Mouse (Mus musculus): ENCODE measurements at regions not wholly inside any gene's neighbourhood (a gene's known extent, or its start where the extent isn't known, plus 50 kb on each side); places are given as distances from the start of the nearest gene placed in this dataset.

GRCm38 (mm10) chr13:101100621-101101020 is 267.4 kb upstream of the Slc30a5 start:
- ATAC-seq (no peak), DNase-seq (ENCODE audit: low spot score) (no peak)
- Histone ChIP-seq H3K9me3 (ENCODE audit: low read length) (no peaks in the 10 kb centered on the region), H3K4me2 (replicated peaks; ENCODE audit: low read depth, low read length) (no peak overlapping the region), H3K4me1 (ENCODE audit: insufficient read depth, low read depth, low read length) (no peaks in the 10 kb centered on the region), H3K9ac (replicated peaks; ENCODE audit: low read depth) (no peak overlapping the region), H3K36me3 (ENCODE audit: insufficient read depth, low read length) (no peaks in the 10 kb centered on the region), H3K27me3 (replicated peaks; ENCODE audit: insufficient read depth, low read length) (no peaks in the 10 kb centered on the region), H3K4me3 (ENCODE audit: low read depth, low read length) (no peak overlapping the region), H3K27ac (ENCODE audit: low read length) (no peak overlapping the region)
- TF ChIP-seq CTCF (IDR thresholded peaks at IDR 0.05): no peak
- no peak for TF ChIP-seq EP300 (IDR thresholded peaks at IDR 0.05)
- WGBS: 67% methylated on average over 3 of the region's 3 CpGs

DNA sequence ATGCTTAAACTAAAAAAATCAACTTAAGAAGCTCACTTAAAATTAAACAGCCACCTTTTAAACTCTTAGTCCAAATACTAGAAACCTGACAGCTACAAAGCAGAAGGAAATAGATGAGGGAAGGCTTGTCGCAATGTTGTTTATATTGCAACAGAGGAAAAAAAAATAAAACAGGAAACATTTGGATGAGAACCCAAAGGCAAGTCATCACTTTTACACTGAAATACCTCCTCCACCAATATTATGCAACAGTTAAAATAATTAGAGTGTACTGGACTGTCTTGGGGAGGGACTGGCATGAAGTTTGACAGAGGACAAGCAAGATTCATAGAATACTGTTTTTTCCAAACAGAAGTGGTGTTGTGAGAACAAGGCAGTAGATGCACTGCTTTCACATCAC is 263.6 kb upstream of the Slc30a5 start:
- H3K4me3 ChIP-seq (ENCODE audit: low read depth, low read length): no peak overlapping the region
- peak; percentile 61 for TF ChIP-seq EP300 (IDR thresholded peaks at IDR 0.05)
- no peak for TF ChIP-seq CTCF (IDR thresholded peaks at IDR 0.05)
- H3K4me1 ChIP-seq (ENCODE audit: insufficient read depth, low read depth, low read length): no peaks in the 10 kb centered on the region
- no peak overlapping the region for H3K27ac ChIP-seq (ENCODE audit: low read length)
- H3K27me3 ChIP-seq (replicated peaks; ENCODE audit: insufficient read depth, low read length): no peaks in the 10 kb centered on the region
- H3K4me2 ChIP-seq (replicated peaks; ENCODE audit: low read depth, low read length): no peak overlapping the region
- ATAC-seq (peak; percentile 56), DNase-seq (ENCODE audit: low spot score) (peak; percentile 75)
- no peak overlapping the region for H3K9ac ChIP-seq (replicated peaks; ENCODE audit: low read depth)
- WGBS: 47% methylated on average over 1 of the region's 1 CpGs
- H3K9me3 ChIP-seq (ENCODE audit: low read length): no peaks in the 10 kb centered on the region
- H3K36me3 ChIP-seq (ENCODE audit: insufficient read depth, low read length): no peaks in the 10 kb centered on the region

- ATAC-seq (no peak), DNase-seq (ENCODE audit: low spot score) (no peak)
- Histone ChIP-seq H3K36me3 (ENCODE audit: insufficient read depth, low read length) (no peaks in the 10 kb centered on the region), H3K4me3 (ENCODE audit: low read depth, low read length) (no peak overlapping the region), H3K4me1 (ENCODE audit: insufficient read depth, low read depth, low read length) (no peaks in the 10 kb centered on the region), H3K4me2 (replicated peaks; ENCODE audit: low read depth, low read length) (no peak overlapping the region), H3K9ac (replicated peaks; ENCODE audit: low read depth) (no peak overlapping the region), H3K9me3 (ENCODE audit: low read length) (no peaks in the 10 kb centered on the region), H3K27ac (ENCODE audit: low read length) (no peak overlapping the region), H3K27me3 (replicated peaks; ENCODE audit: insufficient read depth, low read length) (no peaks in the 10 kb centered on the region)
- 75% methylated on average over 6 of the region's 6 CpGs for WGBS
- TF ChIP-seq EP300 (IDR thresholded peaks at IDR 0.05): no peak
- TF ChIP-seq CTCF (IDR thresholded peaks at IDR 0.05): no peak
These were observed 263.0 kb upstream of the Slc30a5 start for GRCm38 (mm10) chr13:101096221-101096620.

- Histone ChIP-seq H3K27ac (ENCODE audit: low read length) (no peak overlapping the region), H3K4me3 (ENCODE audit: low read depth, low read length) (no peak overlapping the region), H3K36me3 (ENCODE audit: insufficient read depth, low read length) (no peaks in the 10 kb centered on the region), H3K9me3 (ENCODE audit: low read length) (no peaks in the 10 kb centered on the region), H3K9ac (replicated peaks; ENCODE audit: low read depth) (no peak overlapping the region), H3K4me2 (replicated peaks; ENCODE audit: low read depth, low read length) (no peak overlapping the region), H3K27me3 (replicated peaks; ENCODE audit: insufficient read depth, low read length) (no peaks in the 10 kb centered on the region), H3K4me1 (ENCODE audit: insufficient read depth, low read depth, low read length) (no peaks in the 10 kb centered on the region)
- no peak for TF ChIP-seq CTCF (IDR thresholded peaks at IDR 0.05)
- no peak for TF ChIP-seq EP300 (IDR thresholded peaks at IDR 0.05)
- ATAC-seq (no peak), DNase-seq (ENCODE audit: low spot score) (no peak)
- 79% methylated on average over 6 of the region's 6 CpGs for WGBS
These were observed 262.0 kb upstream of the Slc30a5 start for GRCm38 (mm10) chr13:101095057-101095831.

- no peak for DNase-seq (ENCODE audit: low spot score)
- Histone ChIP-seq H3K36me3 (ENCODE audit: insufficient read depth, low read length) (no peaks in the 10 kb centered on the region), H3K4me3 (ENCODE audit: low read depth, low read length) (no peak overlapping the region), H3K9ac (replicated peaks; ENCODE audit: low read depth) (no peak overlapping the region), H3K4me1 (ENCODE audit: insufficient read depth, low read depth, low read length) (no peaks in the 10 kb centered on the region), H3K27ac (ENCODE audit: low read length) (no peak overlapping the region), H3K4me2 (replicated peaks; ENCODE audit: low read depth, low read length) (no peak overlapping the region), H3K27me3 (replicated peaks; ENCODE audit: insufficient read depth, low read length) (no peaks in the 10 kb centered on the region), H3K9me3 (ENCODE audit: low read length) (no peaks in the 10 kb centered on the region)
- TF ChIP-seq EP300 (IDR thresholded peaks at IDR 0.05) (no peak), CTCF (IDR thresholded peaks at IDR 0.05) (no peak)
- 90% methylated on average over 10 of the region's 10 CpGs for WGBS
- no peak for ATAC-seq
These were observed 259.5 kb upstream of the Slc30a5 start for GRCm38 (mm10) chr13:101092743-101093131.

DNA sequence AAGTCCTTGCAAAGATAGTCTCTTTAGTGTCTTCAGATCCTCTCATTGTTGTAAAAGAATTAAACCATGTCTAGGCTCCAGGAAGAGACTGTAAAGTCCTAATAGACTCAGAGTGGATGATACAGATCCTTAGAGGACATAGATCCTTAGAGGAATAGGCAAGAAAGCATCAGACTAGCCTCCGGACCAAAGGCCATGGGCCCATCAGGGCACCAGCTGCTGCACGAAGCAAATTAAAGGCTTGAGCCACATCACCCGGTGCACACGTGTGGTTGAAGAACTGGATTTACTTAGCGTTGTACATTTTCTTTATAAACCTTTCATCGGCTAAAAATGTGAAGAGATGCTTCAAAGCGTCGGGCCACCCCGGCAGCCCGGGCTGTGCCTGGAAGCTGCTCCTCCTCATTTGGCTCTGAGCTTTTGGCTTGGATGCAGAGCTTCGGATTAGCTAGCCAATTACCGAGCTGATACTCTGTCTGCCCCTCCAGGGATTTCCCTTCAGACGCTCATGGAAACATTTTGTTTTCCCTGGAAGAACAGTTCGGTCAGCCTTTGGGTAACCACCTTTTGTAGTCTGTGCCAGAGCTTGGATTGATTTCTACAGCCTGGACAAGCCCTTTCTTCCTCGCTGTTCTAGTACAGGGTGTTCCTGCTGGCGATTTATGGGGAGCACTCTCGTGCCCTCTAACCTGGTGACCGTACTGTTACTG is 259.0 kb upstream of the Slc30a5 start:
- no peak overlapping the region for H3K4me2 ChIP-seq (replicated peaks; ENCODE audit: low read depth, low read length)
- DNase-seq (ENCODE audit: low spot score): peak; percentile 44
- H3K27ac ChIP-seq (ENCODE audit: low read length): no peak overlapping the region
- H3K36me3 ChIP-seq (ENCODE audit: insufficient read depth, low read length): no peaks in the 10 kb centered on the region
- no peaks in the 10 kb centered on the region for H3K4me1 ChIP-seq (ENCODE audit: insufficient read depth, low read depth, low read length)
- ATAC-seq: peak; percentile 71
- H3K9me3 ChIP-seq (ENCODE audit: low read length): no peaks in the 10 kb centered on the region
- WGBS: 74% methylated on average over 18 of the region's 18 CpGs
- H3K27me3 ChIP-seq (replicated peaks; ENCODE audit: insufficient read depth, low read length): no peaks in the 10 kb centered on the region
- no peak overlapping the region for H3K9ac ChIP-seq (replicated peaks; ENCODE audit: low read depth)
- no peak overlapping the region for H3K4me3 ChIP-seq (ENCODE audit: low read depth, low read length)
- TF ChIP-seq CTCF (IDR thresholded peaks at IDR 0.05): no peak
- TF ChIP-seq EP300 (IDR thresholded peaks at IDR 0.05): peak; percentile 82
